Mouse (Mus musculus): ENCODE results near the gene Olfr1055. TPM values are rescaled to one million over a fixed set of nuclear protein-coding genes. Genes with fewer than 3 reads are reported as not detected.

The Olfr1055 gene
- polyA plus RNA-seq, 1 experiment from 2014 or later: not detected

Other genes starting within 250 kb of the Olfr1055 start
- gene Olfr1039, start 214.4 kb downstream of the Olfr1055 start, polyA plus RNA-seq (2014; fragmentation: Nextera tagmentation; extraction: Ambion mirVana): not detected in 2 replicates
- gene Olfr1040, start 203.6 kb downstream of the Olfr1055 start, polyA plus RNA-seq (2014; fragmentation: Nextera tagmentation; extraction: Ambion mirVana): not detected in 2 replicates
- not detected in 2 replicates for gene Olfr1042, start 188.4 kb downstream of the Olfr1055 start, polyA plus RNA-seq (2014; fragmentation: Nextera tagmentation; extraction: Ambion mirVana)
- gene Olfr1043, start 182.8 kb downstream of the Olfr1055 start, polyA plus RNA-seq (2014; fragmentation: Nextera tagmentation; extraction: Ambion mirVana): not detected in 2 replicates
- gene Olfr1044, start 172.5 kb downstream of the Olfr1055 start, polyA plus RNA-seq (2014; fragmentation: Nextera tagmentation; extraction: Ambion mirVana): not detected in 2 replicates
- not detected in 2 replicates for gene Olfr52, start 164.6 kb downstream of the Olfr1055 start, polyA plus RNA-seq (2014; fragmentation: Nextera tagmentation; extraction: Ambion mirVana)
- not detected in 2 replicates for gene Olfr1045, start 147.3 kb downstream of the Olfr1055 start, polyA plus RNA-seq (2014; fragmentation: Nextera tagmentation; extraction: Ambion mirVana)
- not detected in 2 replicates for gene Olfr1046, start 131.0 kb downstream of the Olfr1055 start, polyA plus RNA-seq (2014; fragmentation: Nextera tagmentation; extraction: Ambion mirVana)
- gene Olfr1047, start 118.9 kb downstream of the Olfr1055 start, polyA plus RNA-seq (2014; fragmentation: Nextera tagmentation; extraction: Ambion mirVana): not detected in 2 replicates
- gene Olfr1048, start 110.0 kb downstream of the Olfr1055 start, polyA plus RNA-seq (2014; fragmentation: Nextera tagmentation; extraction: Ambion mirVana): not detected in 2 replicates
- gene Olfr1049, start 92.0 kb downstream of the Olfr1055 start, polyA plus RNA-seq (2014; fragmentation: Nextera tagmentation; extraction: Ambion mirVana): not detected in 2 replicates
- not detected in 2 replicates for gene Olfr1051, start 71.2 kb downstream of the Olfr1055 start, polyA plus RNA-seq (2014; fragmentation: Nextera tagmentation; extraction: Ambion mirVana)
- not detected in 2 replicates for gene Olfr1052, start 57.8 kb downstream of the Olfr1055 start, polyA plus RNA-seq (2014; fragmentation: Nextera tagmentation; extraction: Ambion mirVana)
- gene Olfr1053, start 35.0 kb downstream of the Olfr1055 start, polyA plus RNA-seq (2014; fragmentation: Nextera tagmentation; extraction: Ambion mirVana): not detected in 2 replicates
- gene Olfr1054, start 14.9 kb downstream of the Olfr1055 start, polyA plus RNA-seq (2014; fragmentation: Nextera tagmentation; extraction: Ambion mirVana): not detected in 2 replicates
- gene Olfr1056, start 12.2 kb upstream of the Olfr1055 start, polyA plus RNA-seq (2014; fragmentation: Nextera tagmentation; extraction: Ambion mirVana): not detected in 2 replicates
- gene Olfr1057, start 28.1 kb upstream of the Olfr1055 start, polyA plus RNA-seq (2014; fragmentation: Nextera tagmentation; extraction: Ambion mirVana): not detected in 2 replicates
- gene Olfr1058, start 38.3 kb upstream of the Olfr1055 start, polyA plus RNA-seq (2014; fragmentation: Nextera tagmentation; extraction: Ambion mirVana): not detected in 2 replicates
- gene Olfr1061, start 63.8 kb upstream of the Olfr1055 start, polyA plus RNA-seq (2014; fragmentation: Nextera tagmentation; extraction: Ambion mirVana): not detected in 2 replicates
- not detected in 2 replicates for gene Olfr1062, start 76.5 kb upstream of the Olfr1055 start, polyA plus RNA-seq (2014; fragmentation: Nextera tagmentation; extraction: Ambion mirVana)
- gene Olfr1065, start 100.3 kb upstream of the Olfr1055 start, polyA plus RNA-seq (2014; fragmentation: Nextera tagmentation; extraction: Ambion mirVana): not detected in 2 replicates
- gene Olfr1066, start 106.0 kb upstream of the Olfr1055 start, polyA plus RNA-seq (2014; fragmentation: Nextera tagmentation; extraction: Ambion mirVana): not detected in 2 replicates
- gene Olfr228, start 137.1 kb upstream of the Olfr1055 start, polyA plus RNA-seq (2014; fragmentation: Nextera tagmentation; extraction: Ambion mirVana): not detected in 2 replicates
- gene Olfr1076, start 158.2 kb upstream of the Olfr1055 start, polyA plus RNA-seq (2014; fragmentation: Nextera tagmentation; extraction: Ambion mirVana): not detected in 2 replicates
- not detected in 2 replicates for gene Olfr1079, start 192.2 kb upstream of the Olfr1055 start, polyA plus RNA-seq (2014; fragmentation: Nextera tagmentation; extraction: Ambion mirVana)
- not detected in 2 replicates for gene Olfr1080, start 208.0 kb upstream of the Olfr1055 start, polyA plus RNA-seq (2014; fragmentation: Nextera tagmentation; extraction: Ambion mirVana)
- gene Olfr1082, start 248.7 kb upstream of the Olfr1055 start, polyA plus RNA-seq (2014; fragmentation: Nextera tagmentation; extraction: Ambion mirVana): not detected in 2 replicates

All from hindbrain, embryonic 11.5 days (tissue).